Mouse (Mus musculus) urinary bladder, postnatal 4 days (tissue): ENCODE measurements around the gene Tapbp.

Experiments used
- DNase-seq, 2 experiments: peaks; one replicate each; pipeline ENCODE4 v3.0.0; 2021 to 2022; ENCODE audit warnings: low spot score in 2 of 2

Gene Tapbp

DNA sequence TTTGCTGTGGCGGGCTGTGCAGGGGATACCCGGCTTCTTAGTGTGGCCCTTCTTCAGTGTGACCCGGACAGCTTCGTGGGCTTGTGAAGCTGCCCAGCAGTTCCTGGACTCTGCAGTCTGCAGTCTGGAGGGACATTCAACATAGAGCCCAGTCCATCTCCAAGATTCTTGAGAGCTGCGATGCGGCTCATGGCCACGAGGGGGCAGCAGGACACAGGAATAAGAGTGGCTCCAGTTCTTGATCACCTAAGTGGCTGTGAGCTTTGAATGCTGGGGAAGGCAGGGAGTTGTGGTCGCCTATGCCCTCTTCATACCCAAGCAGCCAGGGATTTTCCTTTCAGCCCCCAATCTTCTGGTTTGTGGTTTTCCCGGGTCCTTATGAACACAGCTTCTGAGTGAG, 52.8 kb downstream of the Tapbp start:
- DNase-seq: peak; percentile 45 to 77

DNA sequence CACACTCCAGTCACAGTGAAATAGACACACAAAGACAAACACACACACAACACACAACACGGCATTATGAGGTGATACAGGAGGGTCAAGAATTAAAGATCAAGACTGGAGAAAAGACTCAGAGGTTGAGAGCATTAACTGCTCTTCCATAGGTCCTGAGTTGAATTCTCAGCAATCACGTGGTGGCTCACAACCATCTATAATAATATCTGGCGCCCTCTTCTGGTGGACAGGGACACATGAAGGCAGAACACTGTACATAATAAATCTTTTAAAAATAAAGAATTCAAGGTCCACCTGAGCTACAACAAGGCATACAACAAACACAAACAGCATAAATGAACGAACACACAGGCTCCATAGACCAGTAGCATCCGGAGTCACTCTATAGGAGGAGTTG, 53.2 kb downstream of the Tapbp start:
- DNase-seq: no peak

DNA sequence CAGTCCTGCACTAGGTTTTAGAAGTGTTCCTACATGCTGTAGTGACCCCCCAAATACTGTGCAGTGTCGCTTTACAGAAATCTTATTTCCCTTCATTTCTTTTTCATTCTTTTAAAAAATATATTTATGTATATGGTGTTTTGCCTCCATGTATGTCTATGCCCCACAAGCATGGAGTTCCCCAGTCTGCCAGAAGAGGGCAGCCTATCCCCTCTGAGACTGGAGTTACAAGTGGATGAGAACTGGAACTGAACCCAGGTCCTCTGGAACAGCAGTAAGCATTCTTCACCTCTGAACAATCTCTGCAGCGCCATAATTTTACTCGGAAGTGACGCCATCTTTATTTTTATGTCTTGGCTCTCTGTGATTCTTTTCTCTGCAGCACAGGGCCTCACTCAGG, 53.7 kb downstream of the Tapbp start:
- DNase-seq: no peak

DNA sequence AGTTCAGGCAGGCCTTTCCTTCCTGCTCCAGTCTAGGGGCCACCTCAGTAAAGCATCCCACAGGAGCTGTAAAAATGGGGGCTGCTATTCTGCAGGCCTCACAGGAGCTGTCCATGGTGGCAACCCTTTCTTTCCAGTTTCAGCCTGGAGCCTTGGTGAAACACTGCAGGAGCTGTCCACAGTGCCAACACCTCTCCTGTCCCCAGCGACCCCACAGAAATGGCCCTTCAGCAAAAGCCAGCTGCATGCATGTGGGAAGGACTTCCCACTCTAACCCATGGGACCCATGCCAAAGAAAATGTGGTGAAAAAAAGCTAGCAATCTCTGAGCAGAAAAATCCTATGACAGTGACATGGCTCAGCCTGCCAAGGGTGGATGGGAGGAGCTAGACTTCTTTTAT, 57.0 kb downstream of the Tapbp start:
- DNase-seq: no peak

DNA sequence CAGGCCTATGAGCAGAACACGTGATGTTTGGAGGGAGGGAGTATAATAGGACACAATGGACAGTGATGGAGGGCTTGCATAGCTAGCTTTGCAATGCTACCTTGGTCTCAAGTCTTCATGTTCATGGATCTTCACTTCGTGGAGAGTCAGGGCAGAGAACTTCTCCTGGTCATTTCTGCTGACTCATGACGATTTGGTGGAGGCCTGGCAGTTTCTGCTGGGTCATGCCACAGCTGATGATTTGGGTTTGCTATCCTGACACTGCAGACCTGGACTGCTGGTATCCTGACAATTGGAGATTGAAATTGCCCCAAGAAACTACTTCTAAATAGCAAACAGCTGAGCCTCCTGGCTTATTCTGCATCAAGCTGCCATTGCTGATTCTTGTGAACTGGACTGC, 57.9 kb downstream of the Tapbp start:
- no peak for DNase-seq

DNA sequence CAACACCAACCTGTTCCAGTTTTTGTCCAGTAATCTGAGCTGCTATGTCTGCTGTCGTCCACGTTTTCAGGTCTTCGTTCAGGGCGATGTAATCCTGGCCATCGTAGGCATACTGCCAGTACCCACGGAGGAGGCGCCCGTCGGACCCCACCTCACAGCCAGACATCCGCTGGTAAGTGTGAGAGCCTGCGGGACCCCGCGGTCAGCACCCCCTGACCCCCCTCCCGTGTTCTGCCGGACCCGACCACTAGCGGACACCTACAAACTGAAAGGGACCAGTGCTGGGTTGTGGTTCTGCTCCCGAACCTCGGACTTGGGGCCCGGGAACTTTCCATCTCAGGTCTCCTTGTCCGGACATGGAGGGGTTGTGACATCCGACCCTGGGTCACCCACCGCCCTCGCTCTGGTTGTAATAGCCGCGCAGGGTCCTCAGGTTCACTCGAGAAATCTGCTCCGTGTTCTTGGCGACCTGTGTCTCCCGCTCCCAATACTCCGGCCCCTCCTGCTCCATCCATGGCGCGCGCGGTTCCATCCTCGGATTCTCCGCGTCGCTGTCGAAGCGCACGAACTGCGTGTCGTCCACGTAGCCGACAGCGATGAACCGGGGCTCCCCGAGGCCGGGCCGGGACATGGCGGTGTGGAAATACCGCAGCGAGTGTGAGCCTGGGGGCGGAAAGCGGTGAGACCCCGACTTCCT, 62.3 kb downstream of the Tapbp start:
- DNase-seq: no peak

DNA sequence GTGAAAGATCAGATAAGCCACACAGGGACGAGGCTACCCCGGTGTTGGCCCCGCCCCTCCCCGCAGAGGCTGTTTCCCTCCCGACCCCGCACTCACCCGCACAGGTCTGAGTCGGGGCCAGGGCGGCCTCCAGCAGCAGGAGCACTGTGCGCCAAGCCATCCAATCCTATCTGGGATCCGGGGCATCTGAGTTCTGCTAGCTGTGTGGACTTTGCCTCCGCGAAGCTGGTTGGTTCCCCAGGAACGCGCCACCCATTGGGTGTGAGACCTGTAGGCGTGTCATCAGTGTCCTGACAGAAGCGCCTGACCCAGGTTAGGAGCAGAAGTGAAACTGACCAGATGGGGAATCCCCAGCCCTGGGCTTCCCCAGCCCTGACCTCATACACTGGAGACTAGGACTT, 62.9 kb downstream of the Tapbp start:
- DNase-seq: peak in 1 of 2 experiments; percentile 59
